Comparison of ENCODE assay signal across 8 mouse cellular contexts in the genomic region with DNA sequence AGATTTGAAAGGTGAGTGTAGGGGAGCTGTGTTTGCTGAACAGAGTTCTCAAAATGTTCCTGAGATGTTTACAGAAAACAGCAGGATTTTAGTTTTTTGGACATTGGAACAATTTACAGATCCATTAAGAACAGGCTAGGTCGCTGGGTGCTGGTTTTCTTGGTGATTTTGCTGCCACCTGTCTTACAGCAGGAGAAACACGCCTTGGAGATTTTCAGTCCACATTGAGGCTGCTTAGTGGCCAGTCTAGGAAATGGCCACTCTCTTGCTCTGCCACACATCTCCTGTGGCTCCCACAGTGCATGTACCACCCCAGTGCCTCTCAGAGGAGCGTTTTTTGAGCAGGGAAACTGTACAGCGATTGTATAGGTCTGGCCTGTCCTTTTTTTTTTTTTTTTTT. TPM values are rescaled to one million over a fixed set of nuclear protein-coding genes. Genes with fewer than 3 reads are reported as not detected.
DNase-seq lines count a peak whose midpoint lies in the region; ATAC-seq lines count a peak whose summit lies in the region.

No protein-coding gene starts in this region.

- H3K27me3 ChIP-seq in forebrain, embryonic 10.5 days (ENCODE audit: poor library complexity, severe bottlenecking): no peaks in the 10 kb centered on the region
- H3K27me3 ChIP-seq in forebrain, embryonic 13.5 days: no peaks in the 10 kb centered on the region

- H3K9ac ChIP-seq in forebrain, embryonic 13.5 days: no peak overlapping the region

- no peak for ATAC-seq in forebrain, embryonic 13.5 days

- no peak overlapping the region for H3K4me2 ChIP-seq in forebrain, embryonic 13.5 days

- H3K4me3 ChIP-seq in forebrain, embryonic 10.5 days: no peak overlapping the region
- H3K4me3 ChIP-seq in forebrain, embryonic 13.5 days: no peak overlapping the region

- 36% methylated on average over 4 of the region's 4 CpGs for WGBS in forebrain, embryonic 10.5 days
- 26% methylated on average over 4 of the region's 4 CpGs for WGBS in forebrain, embryonic 13.5 days

- peak; percentile 20 for DNase-seq in forebrain, embryonic 10.5 days (ENCODE audit: extremely low spot score, low spot score)
- DNase-seq in CD4-positive, CD25-positive, alpha-beta regulatory T cell, adult 2 months (ENCODE audit: low read depth, low spot score): peak; percentile 59
- DNase-seq in cerebellum, adult 11-12 months: peak; percentile 53
- peak; percentile 25 for DNase-seq in gastrocnemius, postnatal 14 days
- DNase-seq in kidney, postnatal 25 days: peak; percentile 62 to 65
- peak; percentile 74 for DNase-seq in lung, postnatal 36 days
- DNase-seq in retina, postnatal 7 days (ENCODE audit: low read depth, low spot score): peak; percentile 20

- H3K9me3 ChIP-seq in forebrain, embryonic 10.5 days: no peaks in the 10 kb centered on the region
- no peaks in the 10 kb centered on the region for H3K9me3 ChIP-seq in forebrain, embryonic 13.5 days (replicated peaks)

- H3K27ac ChIP-seq in forebrain, embryonic 10.5 days: no peak overlapping the region
- no peak overlapping the region for H3K27ac ChIP-seq in forebrain, embryonic 13.5 days

- peaks cover 47% of the 10 kb centered on the region for H3K4me1 ChIP-seq in forebrain, embryonic 10.5 days
- peaks cover 12% of the 10 kb centered on the region; the same call in 1 of the 2 replicates for H3K4me1 ChIP-seq in forebrain, embryonic 13.5 days

- peaks cover 12% of the 10 kb centered on the region for H3K36me3 ChIP-seq in forebrain, embryonic 10.5 days (replicated peaks)
- H3K36me3 ChIP-seq in forebrain, embryonic 13.5 days (ENCODE audit: poor library complexity, severe bottlenecking): no peaks in the 10 kb centered on the region

- intact Hi-C loops in gastrocnemius, postnatal 14 days (cut with DNase I; ENCODE audit: low total_unique reads): no loop called here

RNA-seq across cellular contexts. Expression of gene Jarid2, which starts 57.0 kb away (rescaled TPM):
- polyA plus RNA-seq in forebrain, embryonic 10.5 days (2016; fragmentation: Nextera tagmentation; extraction: Ambion mirVana): 65.0 and 71.0 TPM in 2 replicates
- polyA plus RNA-seq in forebrain, embryonic 13.5 days (2015; fragmentation: Nextera tagmentation; extraction: Ambion mirVana): 36.7 and 39.9 TPM in 2 replicates
- 10 to 100 TPM; 30.5 to 39.7 TPM for total RNA-seq in gastrocnemius, postnatal 14 days (2021)

Comparison
In these comparisons a context has a peak if more than half of its experiments do, and no peak if none do; other contexts are left out.
1. DNase-seq: peak in every context shown above with its lines; median percentile 74 in lung, postnatal 36 days; 64 in kidney, postnatal 25 days; 59 in CD4-positive, CD25-positive, alpha-beta regulatory T cell, adult 2 months; 53 in cerebellum, adult 11-12 months; 25 in gastrocnemius, postnatal 14 days; 20 in forebrain, embryonic 10.5 days; 20 in retina, postnatal 7 days.